Mouse (Mus musculus): ENCODE measurements around the gene Tmem150c. TPM values are rescaled to one million over a fixed set of nuclear protein-coding genes. Genes with fewer than 3 reads are reported as not detected.
A peak's percentile ranks its signal among the peaks of the same experiment; 100 is the strongest.

The Tmem150c gene
- total RNA-seq, 2 experiments from 2014 or later = 1.5 to 2.4 TPM

GRCm38 (mm10) chr5:100166591-100167491 lies 7.2 kb upstream of the Tmem150c start:
- no peak for DNase-seq

GRCm38 (mm10) chr5:100163368-100163767 lies 3.8 kb upstream of the Tmem150c start:
- DNase-seq = no peak

- DNase-seq = no peak
Measured at GRCm38 (mm10) chr5:100162857-100163256, 3.2 kb upstream of the Tmem150c start.

GRCm38 (mm10) chr5:100162053-100162452 lies 2.4 kb upstream of the Tmem150c start:
- no peak for DNase-seq

- peak; percentile 17 for DNase-seq
Measured at GRCm38 (mm10) chr5:100158791-100159637, 594 bp downstream of the Tmem150c start.

- no peak for DNase-seq
Measured at GRCm38 (mm10) chr5:100158301-100158700, 1.3 kb downstream of the Tmem150c start.

- no peak for DNase-seq
Measured at GRCm38 (mm10) chr5:100155646-100156045, 4.0 kb downstream of the Tmem150c start.

GRCm38 (mm10) chr5:100149967-100150366 lies 9.6 kb downstream of the Tmem150c start:
- DNase-seq = no peak

- no peak for DNase-seq
Measured at GRCm38 (mm10) chr5:100144836-100145235, 14.8 kb downstream of the Tmem150c start.

GRCm38 (mm10) chr5:100127283-100127682 lies 32.3 kb downstream of the Tmem150c start:
- no peak for DNase-seq

- DNase-seq = no peak
Measured at GRCm38 (mm10) chr5:100125409-100126123, 34.0 kb downstream of the Tmem150c start.

- DNase-seq = no peak
Measured at GRCm38 (mm10) chr5:100124530-100124929, 35.1 kb downstream of the Tmem150c start.

- no peak for DNase-seq
Measured at GRCm38 (mm10) chr5:100123283-100123682, 36.3 kb downstream of the Tmem150c start.

- DNase-seq = no peak
Measured at GRCm38 (mm10) chr5:100121170-100121569, 38.4 kb downstream of the Tmem150c start.

GRCm38 (mm10) chr5:100120711-100121141 lies 38.9 kb downstream of the Tmem150c start:
- no peak for DNase-seq

GRCm38 (mm10) chr5:100119331-100119730 lies 40.3 kb downstream of the Tmem150c start:
- no peak for DNase-seq

- no peak for DNase-seq
Measured at GRCm38 (mm10) chr5:100113403-100113802, 46.2 kb downstream of the Tmem150c start.

- no peak for DNase-seq
Measured at GRCm38 (mm10) chr5:100110581-100110980, 49.0 kb downstream of the Tmem150c start.

GRCm38 (mm10) chr5:100109543-100110282 lies 49.9 kb downstream of the Tmem150c start:
- no peak for DNase-seq

- peak; percentile 31 for DNase-seq
Measured at GRCm38 (mm10) chr5:100108866-100109265, 50.7 kb downstream of the Tmem150c start.

- DNase-seq = no peak
Measured at GRCm38 (mm10) chr5:100102395-100102794, 57.2 kb downstream of the Tmem150c start.

Measured in gastrocnemius, postnatal 25 days (tissue).